In genomic region chr10:129498192-129498591, GRCm38 (mm10) we compare ENCODE assay signal across 34 mouse cellular contexts. TPM values are rescaled to one million over a fixed set of nuclear protein-coding genes. Genes with fewer than 3 reads are reported as not detected.
"Had no signal": no experiment of that assay in that cellular context is flagged by ENCODE, and none has a peak within 500 bp of the region (broad histone marks: within the 10 kb centered on the region; RNA-seq: fewer than 3 reads in every experiment).

Gene Olfr790 (plus strand): TSS chr10:129498492.

- H3K4me2 ChIP-seq: embryonic facial prominence, embryonic 12.5 days; embryonic facial prominence, embryonic 13.5 days; embryonic facial prominence, embryonic 15.5 days; forebrain, embryonic 12.5 days; forebrain, embryonic 13.5 days; forebrain, embryonic 15.5 days had no signal

- H3K4me1 ChIP-seq: embryonic facial prominence, embryonic 10.5 days; embryonic facial prominence, embryonic 12.5 days; embryonic facial prominence, embryonic 13.5 days; embryonic facial prominence, embryonic 15.5 days; forebrain, embryonic 10.5 days; forebrain, embryonic 12.5 days; forebrain, embryonic 13.5 days; forebrain, embryonic 15.5 days had no signal

- H3K9ac ChIP-seq: embryonic facial prominence, embryonic 12.5 days; embryonic facial prominence, embryonic 13.5 days; embryonic facial prominence, embryonic 15.5 days; forebrain, embryonic 12.5 days; forebrain, embryonic 13.5 days; forebrain, embryonic 15.5 days; forebrain, postnatal 0 days had no signal

- DNase-seq: cerebellum, adult 8-10 months; cerebellum, adult 9-10 months; cerebellum, adult 9-11 months; cerebellum, postnatal 10 days; cerebellum, postnatal 14 days; cerebellum, postnatal 25 days; cerebellum, postnatal 36 days; embryo, embryonic 11 days; forebrain, postnatal 0 days; gastrocnemius, adult 2 months; gastrocnemius, postnatal 10 days; gastrocnemius, postnatal 14 days; gastrocnemius, postnatal 25 days; gastrocnemius, postnatal 36 days; heart, adult 11 months; heart, adult 18-20 months; heart, adult 2 months had no signal

- H3K4me3 ChIP-seq: embryonic facial prominence, embryonic 10.5 days; embryonic facial prominence, embryonic 12.5 days; embryonic facial prominence, embryonic 13.5 days; embryonic facial prominence, embryonic 15.5 days; erythroblast, embryonic 14.5 days; forebrain, embryonic 10.5 days; forebrain, embryonic 12.5 days; forebrain, embryonic 13.5 days; forebrain, embryonic 15.5 days; gastrocnemius, adult 2 months; heart, adult 2 months had no signal

- H3K36me3 ChIP-seq: embryonic facial prominence, embryonic 10.5 days; embryonic facial prominence, embryonic 12.5 days; embryonic facial prominence, embryonic 13.5 days; embryonic facial prominence, embryonic 15.5 days; forebrain, embryonic 10.5 days; forebrain, embryonic 12.5 days; forebrain, embryonic 15.5 days had no signal

- H3K27me3 ChIP-seq: embryonic facial prominence, embryonic 12.5 days; embryonic facial prominence, embryonic 13.5 days; embryonic facial prominence, embryonic 15.5 days; forebrain, embryonic 12.5 days; forebrain, embryonic 13.5 days; forebrain, embryonic 15.5 days had no signal

- H3K27ac ChIP-seq: embryonic facial prominence, embryonic 10.5 days; embryonic facial prominence, embryonic 12.5 days; embryonic facial prominence, embryonic 13.5 days; embryonic facial prominence, embryonic 15.5 days; forebrain, embryonic 10.5 days; forebrain, embryonic 12.5 days; forebrain, embryonic 13.5 days; forebrain, embryonic 15.5 days; gastrocnemius, adult 2 months; heart, adult 2 months had no signal

- H3K9me3 ChIP-seq: embryonic facial prominence, embryonic 10.5 days; embryonic facial prominence, embryonic 12.5 days; embryonic facial prominence, embryonic 13.5 days; embryonic facial prominence, embryonic 15.5 days; forebrain, embryonic 10.5 days; forebrain, embryonic 12.5 days; forebrain, embryonic 13.5 days; forebrain, embryonic 15.5 days had no signal

- ATAC-seq: forebrain, embryonic 13.5 days; forebrain, embryonic 14.5 days; forebrain, embryonic 15.5 days; forebrain, embryonic 16.5 days; forebrain, postnatal 0 days had no signal

RNA-seq across cellular contexts. Expression of gene Olfr790, which starts in this region (rescaled TPM):
- polyA plus RNA-seq: cortical plate, adult 2 months; embryonic facial prominence, embryonic 10.5 days; embryonic facial prominence, embryonic 11.5 days; embryonic facial prominence, embryonic 12.5 days; embryonic facial prominence, embryonic 13.5 days; embryonic facial prominence, embryonic 14.5 days; embryonic facial prominence, embryonic 15.5 days; erythroblast, embryonic 14.5 days; forebrain, embryonic 10.5 days; forebrain, embryonic 11.5 days; forebrain, embryonic 12.5 days; forebrain, embryonic 13.5 days; forebrain, embryonic 14.5 days; forebrain, embryonic 15.5 days; forebrain, embryonic 16.5 days; forebrain, postnatal 0 days; frontal cortex, adult 2 months; gonadal fat pad, adult 2 months; heart, adult 2 months had no signal
